Mouse (Mus musculus) limb, embryonic 10.5 days (tissue): ENCODE results near the gene Ttyh3. TPM values are rescaled to one million over a fixed set of nuclear protein-coding genes. Genes with fewer than 3 reads are reported as not detected.

Experiments
- DNase-seq: peaks from one replicate; pipeline ENCODE4 v3.0.0-alpha.2; 2017; ENCODE audit warnings: low spot score
- H3K27ac ChIP-seq: fragments of 300-500 bp; sonication (generic); 2 replicates; pipeline ENCODE4 v1.5.1; 2016; ENCODE audit warnings: mild to moderate bottlenecking
- H3K27me3 ChIP-seq: fragments of 300-500 bp; sonication (generic); 2 replicates; pipeline ENCODE4 v1.6.1; 2016; ENCODE audit warnings: low read depth, mild to moderate bottlenecking; ENCODE audit not compliant: poor library complexity, severe bottlenecking
- H3K36me3 ChIP-seq: fragments of 300-500 bp; sonication (generic); 2 replicates; pipeline ENCODE4 v1.6.1; 2016; ENCODE audit warnings: mild to moderate bottlenecking, moderate library complexity
- H3K4me1 ChIP-seq: fragments of 300-500 bp; sonication (generic); 2 replicates; pipeline ENCODE4 v1.6.1; 2016
- H3K4me3 ChIP-seq: fragments of 300-500 bp; sonication (generic); 2 replicates; pipeline ENCODE4 v1.5.1; 2016; ENCODE audit warnings: mild to moderate bottlenecking, moderate library complexity
- H3K9me3 ChIP-seq: fragments of 300-500 bp; sonication (generic); replicated peaks from 2 replicates; pipeline ENCODE4 v1.6.1; 2016; ENCODE audit warnings: mild to moderate bottlenecking
- WGBS: fragments of 180-500 bp; shearing (Covaris S2); methylation state at CpG from one replicate; pipeline ENCODE4 v1.1.7; 2016; 5-methylcytosine and 5-hydroxymethylcytosine counted together
- polyA plus RNA-seq: library from polyadenylated mRNA; unstranded; fragments of >200 nt; fragmentation: Nextera tagmentation; extraction: Ambion mirVana; gene quantifications from 2 replicates; pipeline ENCODE4 v1.2.1, GENCODE M21; 2016

Ttyh3 gene
- polyA plus RNA-seq, 1 experiment from 2014 or later = 47.0 TPM

DNA sequence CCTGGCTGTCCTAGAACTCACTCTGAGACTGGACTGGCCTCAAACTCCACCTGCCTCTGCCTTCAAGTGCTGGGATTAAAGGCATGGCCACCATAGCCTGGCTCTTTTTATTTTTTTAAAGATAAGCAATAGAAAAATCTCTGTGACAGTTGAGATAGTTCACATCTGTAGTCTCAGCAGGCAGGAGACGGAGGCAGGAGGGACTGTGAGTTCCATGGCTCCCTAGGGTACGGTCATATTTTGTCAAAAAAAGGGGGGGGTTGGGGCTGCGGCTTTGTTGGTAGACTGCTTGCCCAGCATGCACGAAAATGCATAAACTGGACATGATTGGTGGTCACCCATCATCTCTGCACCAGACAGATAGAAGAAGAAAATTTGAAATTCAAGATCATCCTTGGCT lies 77.6 kb downstream of the Ttyh3 start:
- Histone ChIP-seq H3K4me3 (no peak overlapping the region), H3K9me3 (no peaks in the 10 kb centered on the region), H3K27ac (no peak overlapping the region), H3K36me3 (no peaks in the 10 kb centered on the region), H3K27me3 (0 out of 2 replicates have a peak, but pooled peaks cover 4% of the 10 kb centered on the region), H3K4me1 (peaks cover 28% of the 10 kb centered on the region)
- 89% methylated on average over 4 of the region's 4 CpGs for WGBS
- DNase-seq = no peak

Other genes starting within 250 kb of the Ttyh3 start
- 201 and 231 TPM in 2 replicates for gene Eif3b, start 229.7 kb downstream of the Ttyh3 start, polyA plus RNA-seq
- not detected in 2 replicates for gene Gm4869, start 203.4 kb downstream of the Ttyh3 start, polyA plus RNA-seq
- 20.7 and 20.9 TPM in 2 replicates for gene Chst12, start 143.5 kb downstream of the Ttyh3 start, polyA plus RNA-seq
- gene Grifin, start 84.0 kb downstream of the Ttyh3 start, polyA plus RNA-seq = not detected in 2 replicates
- gene Lfng, start 41.7 kb downstream of the Ttyh3 start, polyA plus RNA-seq = 4.3 and 5.8 TPM in 2 replicates
- 24.2 and 24.9 TPM in 2 replicates for gene Iqce, start 53.3 kb upstream of the Ttyh3 start, polyA plus RNA-seq
- 21.8 and 22.2 TPM in 2 replicates for gene Brat1, start 56.0 kb upstream of the Ttyh3 start, polyA plus RNA-seq
- gene Amz1, start 75.1 kb upstream of the Ttyh3 start, polyA plus RNA-seq = 0.88 and 1.1 TPM in 2 replicates
- 13.4 and 18.8 TPM in 2 replicates for gene Gna12, start 181.4 kb upstream of the Ttyh3 start, polyA plus RNA-seq